Mouse (Mus musculus) hindbrain, postnatal 0 days (tissue): Measurements from ENCODE around the gene Cacna1i. TPM values are rescaled to one million over a fixed set of nuclear protein-coding genes. Genes with fewer than 3 reads are reported as not detected.

Experiments used
- ATAC-seq: fragments of 200-750 bp; cut with Nextera tagmentation; 2 replicates; pipeline ENCODE4 v1.8.0; 2017; ENCODE audit warnings: mild to moderate bottlenecking, moderate TSS enrichment, moderate library complexity
- DNase-seq: peaks from one replicate; pipeline ENCODE4 v3.0.0-alpha.2; 2015; ENCODE audit warnings: low spot score
- H3K27ac ChIP-seq: fragments of 300-500 bp; sonication (generic); 2 replicates; pipeline ENCODE4 v1.5.1; 2014; ENCODE audit warnings: mild to moderate bottlenecking
- H3K27me3 ChIP-seq: fragments of 300-500 bp; sonication (generic); 2 replicates; pipeline ENCODE4 v1.6.1; 2014; ENCODE audit warnings: low read length, mixed read lengths; ENCODE audit not compliant: insufficient read depth
- H3K36me3 ChIP-seq: fragments of 300-500 bp; sonication (generic); 2 replicates; pipeline ENCODE4 v1.6.1; 2014; ENCODE audit warnings: low read length, mixed read lengths; ENCODE audit not compliant: insufficient read depth
- H3K4me1 ChIP-seq: fragments of 300-500 bp; sonication (generic); 2 replicates; pipeline ENCODE4 v1.6.1; 2014; ENCODE audit warnings: antibody characterized with exemption, low read length, mixed read lengths; ENCODE audit not compliant: insufficient read depth
- H3K4me2 ChIP-seq: fragments of 300-500 bp; sonication (generic); 2 replicates; pipeline ENCODE4 v1.6.1; 2014; ENCODE audit warnings: low read depth, mild to moderate bottlenecking, low read length, moderate library complexity, mixed read lengths
- H3K4me3 ChIP-seq: fragments of 300-500 bp; sonication (generic); 2 replicates; pipeline ENCODE4 v1.5.1; 2014; ENCODE audit warnings: low read length
- H3K9ac ChIP-seq: fragments of 300-500 bp; sonication (generic); replicated peaks from 2 replicates; pipeline ENCODE4 v1.6.1; 2014; ENCODE audit warnings: mild to moderate bottlenecking, low read length, moderate library complexity, mixed read lengths
- H3K9me3 ChIP-seq: fragments of 300-500 bp; sonication (generic); 2 replicates; pipeline ENCODE4 v1.6.1; 2016; ENCODE audit warnings: low read length, mixed read lengths
- CTCF ChIP-seq: IDR thresholded peaks from 2 replicates; pipeline ENCODE4 v1.5.1; 2016; ENCODE audit warnings: antibody characterized with exemption, control low read depth, low read depth
- WGBS: fragments of 180-500 bp; shearing (Covaris S2); extraction: QIAGEN DNeasy Blood & Tissue Kit; methylation state at CpG from one replicate; pipeline ENCODE4 v1.1.7; 2014; 5-methylcytosine and 5-hydroxymethylcytosine counted together
- polyA plus RNA-seq: library from polyadenylated mRNA; unstranded; fragments of >200 nt; fragmentation: Nextera tagmentation; extraction: Ambion mirVana; gene quantifications from 2 replicates; pipeline ENCODE4 v1.2.1, GENCODE M21; 2015
- total RNA-seq: library from RNA; depleted of rRNA; stranded (reverse); fragments of >200 nt; gene quantifications from 2 replicates; pipeline ENCODE4 v1.2.3, GENCODE M21; 2014

Gene Cacna1i
- total and polyA plus RNA-seq, 2 experiments from 2014 or later: 0.50 to 10.8 TPM

GRCm38 (mm10) chr15:80258240-80259170, 28.5 kb upstream of the Cacna1i start:
- Histone ChIP-seq H3K4me2 (0 out of 2 replicates have a peak overlapping the region, but pooled peaks have one; percentile 99), H3K9me3 (no peaks in the 10 kb centered on the region), H3K27ac (peak overlapping the region; percentile 48; the same call in 1 of the 2 replicates), H3K9ac (no peak overlapping the region), H3K27me3 (no peaks in the 10 kb centered on the region), H3K36me3 (peaks cover 33% of the 10 kb centered on the region), H3K4me1 (peaks cover 23% of the 10 kb centered on the region), H3K4me3 (no peak overlapping the region)
- no peak for ATAC-seq
- WGBS: 66% methylated on average over 11 of the region's 11 CpGs
- no peak for TF ChIP-seq CTCF
- DNase-seq: no peak

GRCm38 (mm10) chr15:80259406-80260045, 27.5 kb upstream of the Cacna1i start:
- Histone ChIP-seq H3K4me1 (peaks cover 20% of the 10 kb centered on the region), H3K27me3 (no peaks in the 10 kb centered on the region), H3K4me3 (no peak overlapping the region), H3K27ac (no peak overlapping the region), H3K9me3 (no peaks in the 10 kb centered on the region), H3K4me2 (no peak overlapping the region), H3K36me3 (peaks cover 33% of the 10 kb centered on the region), H3K9ac (no peak overlapping the region)
- 56% methylated on average over 8 of the region's 8 CpGs for WGBS
- ATAC-seq (no peak), DNase-seq (no peak)
- TF ChIP-seq CTCF: no peak

GRCm38 (mm10) chr15:80260677-80261076, 26.4 kb upstream of the Cacna1i start:
- Histone ChIP-seq H3K9me3 (no peaks in the 10 kb centered on the region), H3K4me2 (no peak overlapping the region), H3K4me1 (peaks cover 20% of the 10 kb centered on the region), H3K27me3 (no peaks in the 10 kb centered on the region), H3K9ac (no peak overlapping the region), H3K36me3 (peaks cover 33% of the 10 kb centered on the region), H3K4me3 (no peak overlapping the region), H3K27ac (no peak overlapping the region)
- 13% methylated on average over 3 of the region's 3 CpGs for WGBS
- peak; percentile 97 for TF ChIP-seq CTCF
- DNase-seq (peak; percentile 90), ATAC-seq (no peak)

- H3K27ac ChIP-seq: no peak overlapping the region
- H3K9ac ChIP-seq: no peak overlapping the region
- H3K4me2 ChIP-seq: no peak overlapping the region
- no peak overlapping the region for H3K4me3 ChIP-seq
- no peaks in the 10 kb centered on the region for H3K27me3 ChIP-seq
- DNase-seq (no peak), ATAC-seq (no peak)
- TF ChIP-seq CTCF: no peak
- no peaks in the 10 kb centered on the region for H3K9me3 ChIP-seq
- peaks cover 20% of the 10 kb centered on the region for H3K4me1 ChIP-seq
- WGBS: 79% methylated on average over 7 of the region's 7 CpGs
- peaks cover 32% of the 10 kb centered on the region for H3K36me3 ChIP-seq
Measured at GRCm38 (mm10) chr15:80261100-80261499, 25.9 kb upstream of the Cacna1i start.

- 1% methylated on average over 65 of the region's 66 CpGs for WGBS
- no peak for TF ChIP-seq CTCF
- no peaks in the 10 kb centered on the region for H3K9me3 ChIP-seq
- H3K27me3 ChIP-seq: no peaks in the 10 kb centered on the region
- DNase-seq (peak; percentile 96), ATAC-seq (peak; percentile 90)
- peak within 1 kb of the TSS; percentile 86 for H3K4me2 ChIP-seq
- H3K4me3 ChIP-seq: peak within 1 kb of the TSS; percentile 95
- H3K27ac ChIP-seq: peak within 1 kb of the TSS; percentile 72
- peak within 1 kb of the TSS; percentile 77 for H3K9ac ChIP-seq
- peaks cover 7% of the 10 kb centered on the region for H3K4me1 ChIP-seq
- H3K36me3 ChIP-seq: 0 out of 2 replicates have a peak, but pooled peaks cover 5% of the 10 kb centered on the region
Measured at GRCm38 (mm10) chr15:80263610-80264575, 23.1 kb upstream of the Cacna1i start, which contains the start of gene Rps19bp1. TSS of gene Rps19bp1 (minus strand) at chr15:80264315.

GRCm38 (mm10) chr15:80266281-80266680, 20.8 kb upstream of the Cacna1i start:
- no peak overlapping the region for H3K4me2 ChIP-seq
- no peak overlapping the region for H3K9ac ChIP-seq
- peaks cover 7% of the 10 kb centered on the region for H3K4me1 ChIP-seq
- no peaks in the 10 kb centered on the region for H3K36me3 ChIP-seq
- ATAC-seq (peak; percentile 50; the same call in 1 of the 2 replicates), DNase-seq (peak; percentile 93)
- no peaks in the 10 kb centered on the region for H3K27me3 ChIP-seq
- H3K27ac ChIP-seq: no peak overlapping the region
- no peaks in the 10 kb centered on the region for H3K9me3 ChIP-seq
- 0% methylated on average over 2 of the region's 2 CpGs for WGBS
- TF ChIP-seq CTCF: peak; percentile 97
- no peak overlapping the region for H3K4me3 ChIP-seq
